Mouse (Mus musculus): ENCODE measurements around the gene Ifnar1.

The Ifnar1 gene

DNA sequence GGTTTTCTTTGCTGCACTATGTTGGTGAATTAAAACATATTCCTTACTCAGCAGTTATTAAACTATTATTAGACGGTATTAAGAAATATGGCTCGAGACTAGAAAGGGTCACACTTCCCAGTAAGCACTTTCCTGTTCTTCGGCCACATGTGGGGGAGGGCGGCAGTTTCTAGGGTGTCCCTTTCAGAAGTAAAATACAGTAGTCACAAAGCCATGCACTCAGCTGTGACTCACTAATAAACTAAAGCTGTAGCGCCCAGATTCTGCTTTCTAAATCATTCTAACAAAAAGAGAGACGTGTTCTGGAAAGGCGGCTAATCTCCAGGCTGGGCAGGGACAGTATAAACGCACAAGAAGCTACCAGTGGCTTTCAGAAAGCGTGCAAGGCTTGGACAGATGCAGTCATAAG, 23.3 kb upstream of the Ifnar1 start:
- no peak for DNase-seq

GRCm38 (mm10) chr16:91462644-91463043, 22.4 kb upstream of the Ifnar1 start:
- no peak for DNase-seq

GRCm38 (mm10) chr16:91463400-91463799, 21.6 kb upstream of the Ifnar1 start:
- no peak for DNase-seq

GRCm38 (mm10) chr16:91463836-91464400, 21.1 kb upstream of the Ifnar1 start:
- DNase-seq, result no peak

GRCm38 (mm10) chr16:91464594-91465504, 20.2 kb upstream of the Ifnar1 start:
- peak; percentile 96 for DNase-seq

GRCm38 (mm10) chr16:91465505-91466240, 19.4 kb upstream of the Ifnar1 start:
- DNase-seq, result no peak

DNA sequence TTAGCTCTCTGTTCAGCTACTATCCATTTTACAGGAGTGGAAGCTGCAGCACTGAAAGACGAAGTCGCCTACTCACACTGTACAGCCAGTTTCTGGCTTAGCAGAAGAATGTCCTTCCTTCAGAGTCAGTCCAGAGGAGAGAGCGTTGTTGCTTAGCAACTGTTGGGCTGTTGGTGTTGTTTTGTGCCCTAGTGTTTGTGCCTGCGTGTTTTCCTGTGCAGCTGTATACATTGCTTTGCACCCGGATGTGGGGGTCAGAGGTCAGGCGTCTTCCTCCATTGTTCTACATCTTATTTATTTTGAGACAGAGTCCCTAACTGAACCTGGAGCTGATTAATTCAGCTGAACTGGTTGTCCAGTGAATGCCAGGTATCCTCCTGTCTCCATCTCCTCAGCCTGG, 18.5 kb upstream of the Ifnar1 start:
- peak; percentile 74 for DNase-seq

DNA sequence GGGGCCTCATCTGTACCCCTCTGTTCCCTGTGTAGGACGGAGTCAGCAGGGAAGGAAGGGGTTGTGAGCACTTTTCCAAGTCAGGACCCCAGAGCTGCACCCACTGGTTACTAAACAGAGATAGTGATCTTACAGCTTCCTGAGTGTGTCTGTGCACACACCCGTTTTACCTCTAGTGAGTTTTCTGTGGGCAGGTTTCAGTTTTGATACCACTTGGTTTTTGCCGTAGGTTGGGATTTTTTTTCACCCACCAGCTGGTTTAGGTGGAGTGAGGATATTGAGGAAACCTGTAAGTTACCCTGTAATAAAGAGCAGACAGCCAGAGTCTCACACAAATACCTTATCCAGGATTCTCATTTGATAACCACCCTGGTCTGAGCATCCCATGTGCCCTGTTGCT, 14.6 kb upstream of the Ifnar1 start:
- no peak for DNase-seq

DNA sequence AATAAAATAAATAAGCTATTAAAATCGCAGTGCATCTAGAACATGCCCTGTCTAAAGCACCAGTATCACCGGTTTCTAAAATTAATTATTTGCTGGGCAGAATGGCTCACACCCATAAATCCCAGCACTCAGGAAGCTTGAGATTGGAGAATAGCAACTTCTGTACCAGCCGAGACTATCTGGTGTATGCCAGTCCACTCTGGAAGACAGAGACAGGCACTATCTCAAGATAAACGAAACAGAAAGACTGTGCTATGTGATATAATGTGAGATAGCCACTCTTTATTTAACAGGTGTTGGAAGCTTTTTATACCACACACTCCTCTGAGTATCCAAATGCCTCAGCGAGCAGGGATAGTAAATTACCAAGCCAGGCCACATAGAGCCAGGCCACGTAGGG, 13.6 kb upstream of the Ifnar1 start:
- DNase-seq, result no peak

DNA sequence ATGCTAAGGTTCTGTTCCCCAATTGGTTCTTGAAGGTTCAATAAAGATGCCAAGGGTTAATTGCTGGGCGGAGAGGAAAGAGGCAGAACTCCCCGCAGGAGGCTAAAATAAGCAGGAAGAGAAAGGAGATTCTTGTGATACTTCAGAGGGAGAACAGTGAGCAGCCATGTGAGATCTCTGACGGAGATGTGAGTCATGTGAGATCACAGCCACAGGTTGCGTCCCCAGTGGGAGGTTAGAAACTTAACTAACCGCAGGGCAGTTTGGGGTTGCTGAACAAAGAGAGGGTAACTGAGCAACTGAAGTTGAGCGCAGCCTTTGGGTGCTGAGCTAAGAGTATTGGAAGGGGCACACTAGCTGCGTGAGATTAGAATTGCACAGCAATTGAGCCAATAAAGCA, 9.3 kb upstream of the Ifnar1 start:
- DNase-seq, result no peak

DNA sequence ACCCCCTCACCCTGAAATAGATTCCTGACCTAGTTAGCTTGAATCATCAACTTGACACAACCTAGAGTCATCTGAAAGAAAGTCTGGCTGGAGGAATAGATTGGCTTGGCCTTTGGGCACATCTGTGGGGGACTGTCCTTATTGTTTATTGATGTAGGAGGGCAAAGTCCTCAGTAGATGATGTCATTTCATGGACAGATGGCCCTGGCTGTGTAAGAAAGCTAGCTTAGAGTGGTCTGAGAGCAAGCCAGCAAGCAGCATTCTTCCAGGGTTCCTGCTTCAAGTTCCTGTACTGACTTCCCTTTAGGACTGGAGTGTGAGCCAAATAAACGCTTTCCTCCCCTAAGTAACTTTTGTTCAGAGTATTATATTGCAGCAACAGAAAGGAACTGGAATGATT, 7.0 kb upstream of the Ifnar1 start:
- peak; percentile 41 for DNase-seq

- DNase-seq, result no peak
Observed at GRCm38 (mm10) chr16:91480517-91480916, 4.5 kb upstream of the Ifnar1 start.

- no peak for DNase-seq
Observed at GRCm38 (mm10) chr16:91484387-91484786, 651 bp upstream of the Ifnar1 start.

DNA sequence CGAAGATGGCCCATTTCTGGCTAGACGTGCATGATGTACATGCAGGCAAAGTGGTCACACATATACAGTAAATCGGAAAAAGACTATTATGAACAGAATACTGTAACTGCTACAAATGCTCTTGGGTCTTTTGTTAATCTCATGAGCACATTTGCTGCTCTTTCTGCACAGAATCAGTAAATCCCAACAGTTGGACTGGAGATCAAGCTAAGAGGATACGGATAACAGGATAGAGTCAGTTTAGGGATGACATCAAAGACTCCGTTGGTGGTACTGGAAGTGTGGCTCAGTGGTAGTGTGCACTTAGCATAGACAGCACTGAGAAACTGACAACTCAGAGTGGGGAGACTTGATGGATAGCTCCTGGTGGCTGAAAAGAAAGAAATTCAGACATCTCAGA, 803 bp downstream of the Ifnar1 start:
- DNase-seq, result peak; percentile 33

GRCm38 (mm10) chr16:91488066-91488465, 3.0 kb downstream of the Ifnar1 start:
- DNase-seq, result no peak

- DNase-seq, result no peak
Observed at GRCm38 (mm10) chr16:91490897-91491296, 5.9 kb downstream of the Ifnar1 start.

DNA sequence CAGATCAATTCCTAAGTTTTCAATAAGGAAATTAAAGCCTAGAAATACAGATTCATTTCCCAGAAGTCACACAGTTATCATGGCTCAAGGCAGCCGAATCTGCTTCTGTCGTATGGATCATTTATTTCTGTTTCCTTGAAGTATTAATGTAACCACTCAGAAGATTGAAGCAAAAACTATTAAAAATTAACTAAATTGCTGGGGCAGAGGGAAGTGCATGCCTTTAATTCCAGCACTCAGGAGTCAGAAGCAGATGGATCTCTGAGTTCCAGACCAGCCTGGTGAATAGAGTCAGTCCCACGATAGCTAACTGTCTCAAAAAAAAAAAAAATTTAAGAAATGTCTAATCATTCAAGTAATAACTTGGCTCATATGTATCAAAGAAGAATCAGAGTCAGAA, 6.4 kb downstream of the Ifnar1 start:
- no peak for DNase-seq

GRCm38 (mm10) chr16:91495501-91495900, 10.5 kb downstream of the Ifnar1 start:
- DNase-seq, result no peak

DNA sequence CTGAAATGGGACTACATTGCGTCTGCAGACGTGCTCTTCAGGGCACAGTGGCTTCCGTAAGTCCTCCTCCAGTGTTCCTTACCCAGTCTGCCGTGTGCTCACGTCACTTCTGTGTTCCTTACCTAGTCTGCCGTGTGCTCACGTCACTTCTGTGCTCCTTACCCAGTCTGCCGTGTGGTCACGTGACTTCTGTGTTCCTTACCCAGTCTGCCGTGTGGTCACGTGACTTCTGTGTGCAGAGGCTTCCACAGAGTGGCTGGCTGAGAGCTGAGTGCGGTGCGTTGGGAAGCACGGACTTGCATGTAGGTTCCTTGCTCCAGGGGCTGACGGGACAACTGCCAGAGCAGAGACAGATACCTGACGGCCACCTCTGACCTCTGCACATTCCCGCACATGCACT, 11.2 kb downstream of the Ifnar1 start:
- DNase-seq, result no peak

- no peak for DNase-seq
Observed at GRCm38 (mm10) chr16:91496766-91497165, 11.7 kb downstream of the Ifnar1 start.

GRCm38 (mm10) chr16:91498041-91498440, 13.0 kb downstream of the Ifnar1 start:
- no peak for DNase-seq

DNA sequence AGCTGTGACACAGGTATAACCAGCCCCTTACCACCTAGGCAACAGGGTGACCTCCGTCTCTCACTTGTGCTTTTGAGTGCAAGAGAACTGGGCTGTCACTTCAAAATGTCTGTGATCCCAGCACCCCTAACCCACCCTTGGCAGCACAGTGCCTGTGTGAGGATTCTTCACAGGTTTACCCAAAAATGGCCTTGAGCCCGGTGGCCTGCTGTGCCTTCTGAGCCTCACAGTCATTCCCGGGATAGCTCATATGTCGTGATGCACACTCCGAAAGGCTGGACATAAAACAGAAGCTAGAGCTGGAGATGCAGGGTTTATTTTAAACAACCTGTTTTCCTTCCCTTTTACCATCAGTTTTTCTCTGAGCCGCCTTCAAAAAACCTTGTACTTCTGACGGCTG, 19.7 kb downstream of the Ifnar1 start:
- DNase-seq, result no peak

DNA sequence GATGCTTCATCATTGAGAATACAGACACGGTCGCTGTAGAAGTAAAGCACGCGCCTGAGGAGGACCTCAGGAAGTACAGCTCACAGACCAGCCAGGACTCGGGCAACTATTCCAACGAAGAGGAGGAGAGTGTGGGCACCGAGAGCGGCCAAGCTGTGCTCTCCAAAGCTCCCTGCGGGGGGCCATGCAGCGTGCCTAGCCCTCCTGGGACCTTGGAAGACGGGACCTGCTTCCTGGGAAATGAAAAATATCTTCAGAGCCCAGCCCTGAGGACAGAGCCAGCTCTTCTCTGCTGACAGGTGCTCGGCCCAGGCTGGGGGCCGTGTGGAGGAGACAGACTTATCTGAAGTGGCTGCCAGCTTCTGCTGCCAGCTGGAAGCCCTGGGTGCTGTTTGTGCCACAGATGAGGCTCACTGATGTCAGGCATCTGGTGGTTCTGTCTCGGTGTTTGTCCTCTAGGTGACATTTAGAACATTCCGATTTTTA, 20.1 kb downstream of the Ifnar1 start:
- DNase-seq, result no peak

GRCm38 (mm10) chr16:91506396-91506795, 21.4 kb downstream of the Ifnar1 start:
- DNase-seq, result no peak

Measured in retina, postnatal 1 day (tissue).